Mouse (Mus musculus) kidney, postnatal 25 days (tissue): Measurements from ENCODE around the gene Parvb.
A peak's percentile ranks its signal among the peaks of the same experiment; 100 is the strongest.

Experiments
- DNase-seq, 2 experiments: peaks; one replicate each; pipeline ENCODE4 v3.0.0; 2021; ENCODE audit warnings: mixed read lengths in 2 of 2

The Parvb gene

DNA sequence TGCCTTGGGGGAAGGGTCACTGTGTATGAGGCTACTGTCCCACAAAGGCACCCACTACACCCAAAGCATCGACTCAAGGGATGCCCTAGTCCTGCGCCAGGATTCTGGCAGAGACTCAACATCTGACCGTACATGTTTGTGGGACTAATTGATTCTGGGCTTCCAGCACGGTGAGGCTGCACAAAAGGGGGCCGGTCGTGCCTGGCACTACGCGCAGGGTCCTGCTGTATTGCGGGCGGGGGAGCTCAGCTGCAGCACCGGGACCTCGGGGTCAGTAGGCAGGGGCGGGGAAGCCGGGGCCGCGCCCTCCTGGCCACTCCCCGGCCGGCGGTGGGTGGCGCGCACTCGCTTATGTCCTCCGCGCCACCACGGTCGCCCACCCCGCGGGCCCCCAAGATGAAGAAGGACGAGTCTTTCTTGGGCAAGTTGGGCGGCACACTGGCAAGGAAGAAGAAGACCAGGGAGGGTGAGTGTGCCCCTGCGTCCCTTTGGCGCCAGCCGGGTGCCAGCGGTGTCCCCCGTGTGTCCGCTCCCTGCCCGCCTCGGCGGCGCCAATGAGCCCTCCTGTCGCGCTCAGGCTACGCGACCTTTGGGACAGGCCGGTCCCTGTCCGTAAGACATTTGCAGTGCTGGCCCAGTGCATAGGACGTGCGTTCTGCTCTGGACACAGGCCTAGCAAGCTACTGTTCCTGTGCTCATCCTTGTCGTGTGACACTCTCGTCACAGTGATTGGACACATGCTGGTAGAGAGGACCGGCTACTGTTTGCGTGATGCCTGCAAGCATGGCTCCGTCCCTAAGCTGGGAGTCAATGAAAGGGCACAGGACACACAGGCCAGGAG is at the start of gene Parvb:
TSS of gene Parvb (plus strand) at position 323 of the 841 bp plus-strand sequence.
- DNase-seq = peak; percentile 55 to 84

DNA sequence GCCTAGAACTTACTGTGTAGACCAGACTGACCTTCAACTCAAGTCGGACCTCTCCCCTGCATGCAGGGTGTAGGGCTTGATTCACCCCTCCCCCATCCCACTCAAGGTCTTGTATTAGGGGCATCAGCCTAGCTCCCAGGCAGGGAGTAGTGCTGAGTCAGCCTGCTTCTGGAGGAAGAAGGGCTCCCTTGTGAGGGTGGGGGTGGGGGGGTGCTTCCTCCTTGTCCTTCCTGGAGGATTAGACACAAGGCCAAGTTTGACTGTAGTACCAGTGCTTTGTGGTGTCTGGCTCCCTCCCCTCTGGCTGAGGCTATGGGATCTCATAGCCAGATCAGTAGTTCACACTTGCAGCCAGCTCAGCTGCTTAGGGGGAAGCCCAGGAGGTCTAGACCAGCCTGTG is 47.9 kb upstream of the Parvb start:
- peak in 1 of 2 experiments; percentile 20 for DNase-seq

DNA sequence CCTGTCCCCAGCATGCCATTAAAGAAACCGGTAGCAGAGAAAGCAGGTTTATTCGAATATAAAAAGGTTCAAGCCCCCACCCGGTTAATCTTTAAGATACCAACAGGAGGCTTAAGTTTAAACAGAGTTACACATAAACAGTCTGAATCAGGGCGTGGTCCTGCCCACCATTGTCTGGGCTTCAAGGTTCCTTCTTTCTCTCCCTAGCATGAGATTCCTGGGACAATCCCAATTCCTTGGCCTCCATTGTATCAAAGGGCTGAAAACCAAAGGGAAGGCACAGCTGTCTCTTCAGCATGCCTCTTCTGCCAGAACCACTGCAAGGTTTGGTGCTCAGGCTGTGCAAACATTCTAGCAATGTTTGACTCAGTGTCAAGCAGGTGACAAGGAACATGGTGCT is 45.6 kb upstream of the Parvb start:
- DNase-seq = no peak

DNA sequence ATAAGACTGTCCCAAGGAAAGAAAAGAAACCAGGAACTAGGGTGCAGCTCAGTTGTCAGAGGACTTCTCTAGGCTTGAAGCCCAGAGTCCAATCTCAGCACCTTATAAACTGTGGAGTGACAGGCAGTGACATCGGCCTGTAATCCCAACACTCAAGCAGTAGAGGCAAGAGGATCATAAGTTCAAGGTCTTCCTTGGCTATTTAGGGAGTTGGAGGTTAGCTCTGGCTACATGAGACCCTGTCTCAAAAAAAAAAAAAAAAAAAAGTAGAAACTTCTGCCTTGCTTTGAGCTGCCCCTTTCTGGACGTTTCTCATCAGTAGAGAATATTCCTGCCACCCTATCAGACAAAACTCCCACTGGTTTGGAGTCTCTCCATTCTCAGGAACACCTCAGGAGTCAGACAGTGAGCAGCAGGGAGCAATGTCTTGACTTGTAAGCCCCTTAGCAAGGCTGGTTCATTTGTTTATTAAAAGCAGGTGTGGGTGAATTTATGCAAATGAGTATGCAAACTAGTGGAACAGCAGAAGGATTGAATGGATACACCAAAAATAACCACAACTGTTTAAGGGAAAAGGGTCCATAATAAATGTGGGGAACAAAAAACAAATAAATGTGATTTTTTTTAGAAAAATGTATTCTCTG is 42.8 kb upstream of the Parvb start:
- no peak for DNase-seq

DNA sequence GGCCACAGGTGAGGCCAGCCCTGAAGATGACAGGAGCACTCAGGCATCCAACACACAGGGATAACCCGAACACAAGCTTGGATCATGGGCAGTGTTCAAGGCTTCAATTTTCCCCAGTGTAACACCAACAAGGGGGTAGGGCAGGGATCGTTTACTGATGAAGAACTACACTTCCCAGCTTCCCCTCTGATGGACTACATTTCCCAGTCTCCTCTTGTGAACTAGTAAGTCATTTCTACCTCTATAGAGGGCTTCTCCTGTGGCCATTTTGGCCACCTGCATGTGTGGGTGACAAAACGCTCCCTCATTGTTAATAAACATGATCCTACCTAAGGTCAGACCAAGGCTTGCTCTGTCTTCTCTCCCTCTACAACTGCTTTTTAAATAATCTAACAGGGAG is 42.0 kb upstream of the Parvb start:
- peak in 1 of 2 experiments; percentile 22 for DNase-seq

DNA sequence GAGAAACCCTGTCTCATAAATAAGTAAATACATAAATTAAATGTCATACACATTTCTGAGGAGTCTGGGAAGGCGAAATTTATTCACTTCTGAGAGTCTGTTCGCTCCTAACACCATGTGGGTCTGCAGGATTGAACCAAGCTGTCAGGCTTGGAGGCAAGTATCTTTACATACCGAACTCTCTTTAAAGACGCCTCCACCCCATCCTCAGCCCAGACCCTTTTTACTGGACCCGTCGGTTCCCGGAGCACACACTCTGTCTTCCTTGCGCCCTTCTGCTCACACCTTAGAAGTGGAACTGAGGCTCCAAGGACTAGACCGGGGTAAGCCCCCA is 40.2 kb upstream of the Parvb start:
- DNase-seq = no peak

DNA sequence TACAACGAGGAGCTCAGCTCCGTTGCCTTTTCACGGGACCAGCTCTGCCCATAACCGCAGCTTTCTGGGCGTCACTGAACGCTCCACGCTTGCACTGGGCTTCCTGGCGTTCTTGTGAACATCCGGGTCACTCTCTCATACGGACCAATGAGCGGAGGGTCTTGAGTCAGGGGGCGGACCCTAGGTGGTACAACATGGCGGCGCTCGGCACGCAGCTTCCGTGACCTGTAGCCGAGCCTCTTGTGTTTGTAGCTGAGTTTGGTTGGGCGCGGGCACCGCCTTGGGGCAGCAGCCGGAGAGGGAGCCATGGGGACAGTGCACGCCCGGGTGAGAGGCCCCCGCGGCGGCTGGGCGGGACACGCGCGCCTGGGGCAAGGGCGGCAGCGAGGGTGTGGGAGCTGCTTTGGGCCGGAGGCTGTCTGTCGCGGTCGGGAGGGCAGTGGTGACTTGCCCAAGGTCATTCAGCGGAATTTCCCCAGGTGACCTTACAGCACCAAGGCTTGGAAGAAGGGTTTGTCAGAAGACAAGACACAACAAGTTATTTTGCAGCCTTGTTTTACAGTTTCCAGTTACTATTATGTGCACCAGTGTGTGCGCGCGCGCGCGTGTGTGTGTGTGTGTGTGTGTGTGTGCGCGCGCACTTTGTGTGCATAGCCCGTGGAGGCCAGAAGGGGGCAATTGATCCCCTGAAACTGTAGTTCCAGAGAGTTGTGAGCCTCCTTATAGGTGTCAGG is 39.6 kb upstream of the Parvb start, which contains the start of gene Samm50:
TSS of gene Samm50 (plus strand) at position 184 of the 734 bp plus-strand sequence.
- peak; percentile 93 to 96 for DNase-seq

DNA sequence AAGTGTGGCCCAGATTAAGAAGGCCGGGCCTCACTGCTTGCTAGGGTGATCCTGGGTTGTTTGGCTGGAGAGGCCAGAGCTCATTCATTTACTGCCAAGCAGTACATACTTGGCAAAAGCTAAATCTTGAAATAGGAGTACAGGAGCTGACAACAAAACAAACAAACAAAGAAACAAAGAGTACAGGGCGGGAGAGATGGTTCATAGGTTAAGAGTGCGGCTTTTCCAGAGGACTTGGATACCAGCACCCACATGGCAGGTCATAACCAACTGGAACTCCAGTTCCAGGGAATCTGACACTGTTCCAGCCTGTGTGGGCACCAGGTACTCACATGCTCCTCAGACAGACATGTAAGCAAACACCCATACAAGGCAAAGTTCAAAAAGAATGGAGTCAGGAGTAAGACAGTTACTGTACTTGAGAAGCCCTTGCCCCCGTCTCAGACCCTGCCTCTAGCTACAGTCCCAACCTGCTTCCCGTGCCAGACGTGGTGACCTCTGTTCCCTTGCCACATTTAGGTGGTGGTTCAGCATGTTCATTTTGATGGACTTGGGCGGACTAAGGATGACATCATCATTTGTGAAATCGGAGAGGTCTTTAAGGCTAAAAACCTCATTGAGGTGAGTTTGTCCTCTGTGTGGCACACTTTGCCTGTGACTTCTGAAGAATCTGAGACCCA is 35.2 kb upstream of the Parvb start:
- DNase-seq = peak in 1 of 2 experiments; percentile 69

DNA sequence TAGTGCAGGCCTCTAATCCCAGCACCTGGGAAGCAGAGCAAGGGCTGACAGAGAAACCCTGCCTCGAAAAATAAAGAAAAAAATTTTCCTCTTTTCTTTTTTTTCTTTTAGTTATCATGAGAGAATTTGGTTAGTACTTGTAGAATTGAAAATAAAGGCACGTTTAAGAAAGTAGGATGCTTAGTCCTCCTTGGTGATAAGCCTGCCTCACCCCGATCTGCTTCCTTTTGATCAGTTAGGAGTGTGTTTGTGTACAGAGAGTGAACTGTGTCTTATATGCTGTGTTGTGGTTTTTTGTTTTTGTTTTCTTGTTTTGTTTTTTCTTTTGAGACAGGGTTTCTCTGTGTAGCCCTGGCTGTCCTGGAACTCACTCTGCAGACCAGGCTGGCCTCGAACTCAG is 24.5 kb upstream of the Parvb start:
- DNase-seq = no peak

DNA sequence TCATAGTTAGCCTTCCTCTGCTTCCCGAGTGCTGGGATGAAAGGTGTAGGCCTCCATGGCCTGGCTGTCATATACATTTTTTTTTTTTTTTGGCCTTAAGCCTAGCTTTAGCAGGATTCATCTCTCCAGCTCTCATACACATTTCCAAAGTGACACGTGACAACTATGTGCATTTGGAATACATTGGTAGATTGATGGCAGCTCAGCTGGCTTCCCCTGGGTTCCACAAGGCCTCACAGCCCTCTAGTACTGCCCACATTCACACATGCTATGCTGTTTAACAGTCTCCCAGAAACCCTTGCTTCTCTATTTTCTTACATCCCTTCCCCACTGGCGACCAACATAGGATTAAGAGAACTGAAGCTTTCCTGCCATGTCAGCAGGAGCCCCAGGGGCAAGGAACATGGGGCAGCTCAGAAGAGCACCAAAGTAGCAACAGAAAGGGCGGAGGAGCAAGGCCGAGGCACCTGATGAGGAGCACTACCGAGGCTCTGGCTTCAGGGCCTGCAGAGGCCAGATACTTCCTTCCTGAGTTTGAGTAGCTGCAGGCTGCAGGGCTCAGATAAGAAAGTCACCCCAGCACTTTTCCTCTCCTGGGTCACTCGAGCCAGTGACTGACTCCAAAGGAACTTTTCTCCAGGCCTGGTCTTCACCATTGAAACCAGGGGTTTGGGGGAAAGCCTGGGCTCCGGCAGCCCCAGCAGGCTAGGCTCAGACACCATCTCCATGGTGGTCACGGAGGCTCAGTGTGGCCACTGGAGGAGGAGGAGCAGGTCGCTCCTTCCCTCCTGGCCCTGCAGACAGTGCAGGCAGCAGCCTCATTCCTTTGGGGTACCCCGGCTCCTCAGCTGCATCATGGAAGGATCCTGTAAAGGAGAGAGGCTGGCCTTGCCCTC is 22.1 kb upstream of the Parvb start:
- peak in 1 of 2 experiments; percentile 5 for DNase-seq

DNA sequence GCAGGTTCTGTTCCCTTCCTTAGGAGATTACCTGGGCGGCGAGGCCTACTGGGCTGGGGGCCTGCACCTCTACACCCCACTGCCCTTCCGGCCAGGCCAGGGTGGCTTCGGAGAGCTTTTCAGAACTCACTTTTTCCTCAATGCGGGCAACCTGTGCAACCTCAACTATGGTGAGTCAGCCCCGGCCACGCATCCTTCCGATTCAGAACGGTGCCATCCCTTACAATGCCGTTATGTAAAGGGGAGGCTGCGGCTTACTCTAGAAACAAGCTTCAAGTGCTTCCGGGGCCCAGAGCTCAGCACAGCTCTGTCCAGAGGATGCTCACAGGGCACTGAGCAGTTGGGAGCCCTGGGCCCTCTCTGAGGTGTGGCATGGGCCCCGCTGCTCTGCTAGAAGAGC is 21.4 kb upstream of the Parvb start:
- no peak for DNase-seq

DNA sequence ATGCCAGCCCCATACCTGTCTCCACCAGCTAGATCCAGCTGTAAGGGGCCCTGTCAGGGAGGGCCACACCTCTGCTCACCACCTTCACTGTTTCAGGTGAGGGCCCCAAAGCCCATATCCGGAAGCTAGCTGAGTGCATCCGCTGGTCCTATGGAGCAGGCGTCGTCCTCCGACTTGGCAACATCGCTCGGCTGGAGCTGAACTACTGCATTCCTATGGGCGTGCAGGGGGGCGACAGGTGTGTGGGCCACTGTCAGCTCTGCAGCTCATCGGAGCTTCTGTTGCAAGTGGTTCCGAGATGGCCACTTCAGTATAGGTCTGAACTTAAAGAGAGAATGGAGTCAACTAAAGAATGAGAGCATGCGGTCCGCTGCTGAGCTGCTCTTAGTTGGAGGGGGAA is 20.9 kb upstream of the Parvb start:
- DNase-seq = no peak

DNA sequence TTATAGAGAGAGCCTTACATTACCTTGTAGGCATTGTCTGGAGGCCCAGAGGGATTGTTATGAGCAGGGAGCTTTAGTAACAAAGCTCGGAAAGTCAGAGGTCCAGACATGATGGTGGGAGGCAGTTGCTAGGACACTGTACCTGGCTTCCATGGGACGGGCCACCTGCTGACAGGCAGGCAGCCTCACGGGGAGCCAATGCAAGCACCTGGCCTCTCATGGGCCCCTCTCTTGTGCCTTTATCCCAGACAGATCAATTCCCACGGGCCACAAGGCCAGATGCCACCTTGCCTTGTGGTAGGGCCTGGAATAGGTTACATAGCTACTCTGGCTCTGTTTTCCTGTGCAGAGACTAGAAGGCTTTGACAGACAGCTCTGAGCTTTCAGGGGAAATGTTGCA is 20.3 kb upstream of the Parvb start:
- DNase-seq = no peak

DNA sequence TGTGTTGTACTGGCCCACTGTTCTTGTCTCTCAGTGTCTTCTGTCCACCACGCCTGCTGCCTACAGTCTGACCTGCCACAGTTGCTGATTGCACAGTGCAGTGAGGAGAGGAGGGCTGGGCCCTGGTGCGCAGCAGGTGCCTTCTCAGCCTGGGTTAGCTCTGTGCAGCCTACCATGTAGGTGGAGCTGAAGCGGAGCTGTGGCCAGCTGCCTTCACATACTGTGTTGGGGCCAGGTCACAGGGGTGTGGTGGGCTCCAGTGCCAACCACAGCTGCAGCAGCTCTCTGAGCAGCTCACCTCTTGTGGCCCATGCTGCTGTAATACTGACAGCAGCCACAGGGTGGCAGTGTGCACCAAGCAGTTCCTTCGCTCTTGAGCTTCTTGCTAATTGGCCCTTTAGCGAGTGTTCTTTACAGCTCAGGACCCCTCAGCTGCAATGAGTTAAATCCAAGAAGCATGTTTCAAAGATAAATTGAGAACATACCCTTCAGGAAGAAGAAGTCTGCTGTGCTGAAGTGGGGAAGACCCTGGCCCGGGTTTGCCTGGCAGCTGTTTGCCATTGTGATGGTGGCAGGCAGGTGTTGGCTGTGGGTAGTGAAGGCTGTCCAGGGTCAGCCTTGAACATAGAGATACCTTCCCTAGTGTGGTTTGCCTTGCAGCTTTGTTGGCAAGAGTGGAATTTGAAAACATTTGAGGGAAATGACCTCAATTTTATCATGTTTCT is 19.6 kb upstream of the Parvb start:
- peak; percentile 84 to 89 for DNase-seq

DNA sequence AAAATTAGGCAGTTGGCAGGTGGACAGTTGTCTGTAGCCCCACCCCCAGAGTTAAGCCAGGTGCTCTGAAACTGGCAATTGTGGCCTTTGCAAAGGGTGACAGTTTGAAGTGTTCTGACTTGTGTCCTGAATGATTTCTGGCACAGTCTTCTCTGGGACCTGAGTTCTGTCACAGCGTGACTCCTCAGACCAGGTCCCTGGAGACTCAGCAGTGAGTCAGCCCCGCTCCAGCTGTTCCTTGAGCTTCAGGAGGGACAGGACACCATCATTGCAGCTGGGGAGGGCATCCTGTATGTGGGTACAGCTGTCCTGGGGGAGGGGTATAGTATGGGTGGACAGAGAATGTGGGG is 19.1 kb upstream of the Parvb start:
- DNase-seq = peak; percentile 5 to 53

DNA sequence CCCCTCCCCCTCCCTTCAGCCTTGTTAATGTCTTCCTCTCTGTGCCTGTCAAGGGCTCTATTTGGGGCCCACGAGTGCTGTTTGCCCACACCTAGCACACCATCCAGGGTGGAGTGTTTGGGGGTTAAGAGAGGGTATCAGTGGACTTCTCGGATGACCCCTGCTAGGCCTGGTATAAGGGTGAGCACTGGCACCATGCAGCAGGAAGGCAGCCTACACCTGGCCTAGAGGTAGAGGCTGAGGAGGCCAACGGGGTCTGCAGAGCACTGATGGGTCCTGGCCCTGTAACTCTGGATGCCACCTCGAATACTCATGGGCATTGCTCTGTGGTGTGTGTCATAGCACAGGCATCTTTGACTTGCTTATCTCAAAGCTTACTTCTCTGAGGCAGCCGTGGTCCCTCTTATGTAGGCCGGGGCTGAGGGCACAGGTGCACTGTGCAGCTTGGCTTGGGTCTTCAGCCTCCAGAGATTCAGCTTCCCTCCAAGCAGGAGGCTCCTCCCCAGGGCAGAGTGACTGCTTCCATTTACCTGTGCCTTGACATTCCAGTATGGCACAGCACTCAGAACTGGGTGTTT is 18.6 kb upstream of the Parvb start:
- DNase-seq = no peak

DNA sequence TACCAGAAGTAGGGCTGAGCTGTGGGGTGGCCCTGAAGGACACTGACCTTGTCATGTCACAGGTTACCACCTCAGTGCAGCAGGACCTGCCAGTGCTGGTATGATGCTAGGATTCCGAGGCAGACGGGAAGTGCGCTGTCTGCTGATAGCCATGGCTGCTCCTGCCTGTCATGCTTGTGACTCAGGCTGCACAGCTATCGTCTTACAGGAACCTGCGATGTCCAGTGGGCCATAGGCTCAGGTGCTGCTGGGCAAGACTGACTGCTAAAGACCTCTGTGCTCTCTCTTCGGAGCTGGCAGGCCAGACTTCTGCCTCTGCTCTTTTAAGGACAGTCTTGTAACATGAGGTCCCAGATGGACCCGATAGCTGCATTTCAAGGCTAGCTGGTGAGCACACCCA is 17.4 kb upstream of the Parvb start:
- no peak for DNase-seq

DNA sequence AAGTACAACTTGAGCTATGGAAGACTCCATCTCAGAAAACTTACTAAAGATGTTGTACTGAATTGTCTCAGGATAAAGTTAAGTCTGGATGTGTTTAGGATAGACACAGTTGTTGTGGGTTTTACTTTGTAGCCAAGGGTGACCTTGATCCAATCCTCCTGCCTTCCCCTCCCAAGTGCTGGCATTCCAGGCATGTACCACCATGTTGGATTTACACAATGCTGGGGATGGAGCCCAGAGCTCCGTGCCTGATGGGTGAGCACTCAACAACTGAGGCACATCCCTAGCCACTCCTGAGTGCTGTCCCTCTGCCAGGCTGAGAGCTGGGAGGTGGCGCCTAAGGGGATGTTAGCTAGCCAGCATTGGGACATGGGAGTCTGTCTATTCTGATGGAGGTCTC is 16.6 kb upstream of the Parvb start:
- no peak for DNase-seq

DNA sequence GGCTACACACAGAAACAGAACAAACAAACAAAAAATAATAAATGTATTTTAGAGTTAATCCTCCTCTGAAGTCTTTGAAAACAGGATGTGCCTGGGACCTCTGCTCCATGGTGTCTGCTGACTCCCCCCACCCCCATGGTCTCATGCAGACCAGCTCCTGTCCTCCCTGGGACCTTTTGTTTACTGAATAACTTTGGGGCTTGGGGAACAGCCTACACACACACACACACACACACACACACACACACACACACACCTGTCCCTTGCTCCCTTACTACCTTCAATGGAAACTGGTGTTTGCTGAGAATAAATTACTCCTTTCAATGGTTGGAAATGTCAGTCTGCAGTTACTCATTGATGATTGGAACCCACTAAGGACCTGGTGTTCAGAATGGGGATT is 15.8 kb upstream of the Parvb start:
- DNase-seq = peak; percentile 59 to 81

DNA sequence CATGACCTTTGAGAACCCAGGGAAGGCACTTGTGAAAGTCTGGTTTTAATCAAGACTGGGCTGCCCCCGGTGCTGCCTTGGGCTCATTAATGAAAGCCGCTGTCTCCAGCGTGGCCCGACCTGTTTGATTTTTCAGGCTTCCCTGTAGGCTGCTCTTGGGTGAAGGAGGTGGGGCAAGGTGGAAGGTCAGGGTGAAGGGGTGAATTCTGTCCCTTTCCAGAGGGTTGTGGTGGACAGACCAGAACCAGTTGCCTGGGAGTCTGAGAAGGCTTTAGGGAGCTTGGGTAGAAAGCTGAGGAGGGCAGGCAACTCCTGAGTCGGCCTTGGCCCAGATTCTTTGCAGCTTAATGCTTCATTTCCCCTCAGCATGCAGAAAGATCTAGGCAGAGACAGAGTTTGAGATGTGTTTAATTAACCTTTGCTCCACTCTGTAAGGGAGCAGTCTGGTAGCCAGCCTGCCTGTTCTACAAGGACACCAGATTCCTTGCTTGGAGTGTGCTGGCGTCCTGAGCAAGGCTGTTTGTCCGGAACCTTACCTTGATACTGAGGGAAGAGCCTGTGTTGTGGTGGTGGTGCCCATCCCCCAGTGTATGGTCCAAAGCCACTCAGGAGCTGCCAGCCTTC is 15.3 kb upstream of the Parvb start:
- DNase-seq = peak; percentile 63 to 80
